Mouse (Mus musculus): ENCODE measurements around the gene Nudt16l1.

The Nudt16l1 gene

DNA sequence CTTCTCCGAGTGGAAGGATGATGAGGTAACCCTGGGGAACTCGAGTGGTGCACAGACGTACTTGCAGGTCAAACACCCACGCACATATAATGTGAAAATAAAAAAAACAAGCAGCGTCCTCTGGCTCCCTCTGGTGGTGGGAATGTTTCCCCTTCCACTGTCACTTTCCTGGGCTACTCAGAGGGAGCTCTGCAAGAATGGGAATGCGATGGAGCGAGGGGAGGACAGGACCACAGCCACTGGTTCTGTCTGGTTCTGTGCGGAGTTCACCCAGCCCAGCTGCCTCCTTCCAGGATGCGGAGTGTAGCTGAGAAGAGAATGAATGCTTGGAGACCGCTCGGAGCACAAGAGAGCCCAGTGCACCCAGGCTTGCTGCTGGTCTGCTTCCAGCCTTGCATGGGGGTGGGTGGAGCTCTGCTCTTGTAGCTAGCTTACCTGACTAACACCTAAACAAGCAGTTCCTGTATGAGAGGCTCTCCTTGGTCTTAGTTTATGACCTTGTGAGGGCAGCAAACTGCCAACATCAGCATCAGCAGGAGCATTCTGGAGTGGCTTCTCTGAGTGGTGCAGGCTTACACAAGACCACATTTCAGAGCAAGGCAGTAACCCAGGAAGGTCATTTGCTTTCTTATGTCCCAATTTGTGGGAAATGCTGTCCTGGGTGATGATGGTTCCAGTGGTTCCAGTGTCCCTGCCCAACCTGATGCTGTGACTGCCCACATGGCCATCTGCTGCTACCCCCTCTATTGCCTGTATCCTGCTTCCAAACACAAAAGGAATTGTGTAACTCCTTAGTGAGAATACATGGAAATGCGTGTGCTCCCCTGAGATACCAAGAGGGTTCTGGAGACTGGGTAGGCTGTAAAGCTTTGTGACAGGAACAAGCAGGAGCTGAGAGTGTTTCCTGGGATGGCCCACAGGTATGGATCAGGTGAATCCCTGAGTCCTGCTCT lies 24.5 kb upstream of the Nudt16l1 start:
- in situ Hi-C loops (cut with MboI, MseI), result no loop called here

DNA sequence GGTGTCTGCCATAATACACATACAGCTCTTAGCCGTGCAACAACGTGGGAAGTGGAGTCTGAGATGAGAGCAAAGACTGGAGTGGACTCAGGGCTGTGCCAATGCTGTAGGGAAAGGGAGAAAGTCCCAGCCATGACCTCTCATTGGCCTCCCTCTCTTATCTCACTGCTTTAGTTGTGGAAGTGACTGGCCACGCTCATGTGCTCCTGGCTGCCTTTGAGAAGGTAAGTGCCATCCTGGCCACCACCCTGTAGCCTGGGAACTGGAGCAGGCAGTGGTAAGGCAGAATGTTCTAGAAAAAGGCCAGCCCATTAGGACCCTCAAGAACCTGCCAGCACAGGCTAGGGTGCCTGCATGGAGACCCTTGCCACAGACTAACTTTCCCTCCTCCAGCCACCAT lies 22.6 kb upstream of the Nudt16l1 start:
- in situ Hi-C loops (cut with MboI, MseI), result no loop called here

DNA sequence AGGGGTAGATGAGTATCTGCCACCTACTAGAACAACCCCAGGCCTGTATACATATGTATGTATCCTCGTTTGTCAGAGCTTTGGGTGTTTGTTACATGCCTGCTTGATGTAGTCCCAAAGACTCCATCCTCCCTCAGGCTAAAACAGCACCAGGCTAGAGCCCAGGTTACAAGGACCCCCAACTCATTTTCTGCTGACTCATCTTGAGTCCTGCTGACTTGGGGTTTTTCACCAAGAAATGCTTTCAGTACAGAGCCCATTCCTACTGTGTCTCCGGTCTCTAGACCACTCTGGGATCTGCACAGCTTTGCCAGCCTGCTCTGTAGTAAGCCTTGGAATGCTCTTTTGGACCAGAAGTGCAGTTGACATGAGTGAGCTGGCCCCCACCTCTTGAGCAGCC lies 22.0 kb upstream of the Nudt16l1 start:
- in situ Hi-C loops (cut with MboI, MseI), result no loop called here

DNA sequence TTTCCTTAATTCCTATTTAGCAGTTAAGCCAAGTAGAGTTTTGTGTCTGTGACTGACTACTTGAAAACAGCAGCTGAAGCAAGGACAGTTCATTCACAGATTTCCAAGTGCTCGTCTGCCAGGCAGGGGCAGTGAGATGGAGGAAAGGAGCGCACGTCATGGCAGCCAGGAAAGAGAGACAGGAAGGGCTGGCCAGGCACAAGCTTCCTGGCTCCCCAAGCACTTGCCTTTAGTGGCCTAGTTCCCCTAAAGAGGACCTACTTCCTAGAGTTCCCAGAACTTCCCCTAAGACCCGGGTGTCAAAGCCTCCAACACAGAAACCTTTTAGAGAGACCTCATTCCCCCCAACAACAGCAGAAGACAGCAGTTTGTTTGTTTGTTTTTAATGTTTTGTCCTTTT lies 18.0 kb upstream of the Nudt16l1 start:
- in situ Hi-C loops (cut with MboI, MseI), result no loop called here

DNA sequence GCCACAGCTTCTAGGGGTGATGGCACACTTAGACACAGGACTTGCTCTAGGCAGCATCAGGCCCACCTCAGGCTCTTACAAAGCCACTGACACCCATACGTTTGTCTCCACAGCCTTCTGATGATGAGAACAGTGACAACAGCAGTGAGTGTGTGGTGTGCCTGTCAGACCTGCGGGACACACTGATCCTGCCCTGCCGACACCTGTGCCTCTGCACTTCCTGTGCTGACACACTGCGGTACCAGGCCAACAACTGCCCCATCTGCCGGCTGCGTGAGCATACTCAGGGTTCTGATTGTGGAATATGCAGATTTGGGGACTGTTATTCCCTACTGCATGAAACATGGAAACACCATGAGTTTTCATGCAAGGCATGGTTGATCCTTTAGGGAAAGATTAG lies 16.1 kb upstream of the Nudt16l1 start:
- in situ Hi-C loops (cut with MboI, MseI), result no loop called here

DNA sequence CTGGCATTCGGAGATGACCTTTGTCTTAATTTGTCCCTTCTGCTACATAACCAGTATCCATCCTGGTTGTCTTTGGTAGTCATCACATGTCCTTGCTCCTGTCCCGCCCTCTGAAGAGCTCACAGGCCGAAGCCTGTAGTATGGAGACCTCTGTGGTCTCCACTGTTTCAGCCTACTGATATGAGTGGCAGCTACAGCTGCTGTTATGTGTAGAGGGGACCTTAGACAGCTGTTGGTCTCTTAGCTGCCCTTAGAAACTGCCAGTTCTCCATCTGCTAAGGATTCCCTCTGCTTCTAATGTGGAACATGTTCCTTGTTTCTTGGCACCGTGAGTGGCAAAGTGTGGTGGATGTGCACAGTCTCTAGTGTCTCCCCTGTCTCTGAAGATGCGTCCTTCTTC lies 14.6 kb upstream of the Nudt16l1 start:
- in situ Hi-C loops (cut with MboI, MseI), result no loop called here

DNA sequence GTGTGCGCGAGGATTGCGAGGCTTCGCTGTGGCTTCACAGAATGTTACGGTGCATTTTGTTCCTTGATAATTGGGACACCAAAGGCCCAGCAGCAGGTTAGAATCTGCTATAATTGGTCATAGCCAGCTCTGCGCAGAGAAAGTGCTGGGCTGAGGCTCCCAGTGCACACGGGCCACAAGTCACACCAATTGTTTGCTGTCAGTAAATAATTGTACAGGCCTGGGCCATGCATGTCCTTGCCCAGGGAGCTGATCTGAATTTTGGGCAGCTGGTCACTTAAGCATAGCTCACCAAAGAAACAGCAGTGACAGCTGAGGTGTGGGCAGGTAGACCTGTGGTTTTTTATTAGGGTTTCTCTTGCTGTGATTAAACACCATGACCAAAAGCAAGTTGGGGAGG lies 10.6 kb upstream of the Nudt16l1 start:
- in situ Hi-C loops (cut with MboI, MseI), result no loop called here

DNA sequence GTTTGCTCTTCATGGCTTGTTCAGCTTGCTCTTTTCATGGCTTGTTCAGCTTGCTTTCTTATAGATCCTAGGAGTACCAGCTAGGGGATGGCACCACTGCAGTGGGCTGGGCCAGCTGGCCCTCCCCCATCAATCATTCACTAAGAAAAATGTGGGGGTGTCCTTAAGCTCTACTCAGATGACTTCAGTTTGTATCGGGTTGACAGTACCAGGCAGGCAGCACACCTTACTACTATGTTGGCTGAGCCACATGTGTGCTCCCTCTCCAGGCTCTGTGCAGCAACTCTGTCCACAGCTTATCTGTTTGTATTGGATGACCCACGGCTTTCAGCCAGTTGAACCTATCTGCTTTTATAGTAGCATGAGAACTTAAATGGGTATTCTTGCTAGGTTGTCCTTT lies 10.1 kb upstream of the Nudt16l1 start:
- in situ Hi-C loops (cut with MboI, MseI), result no loop called here

DNA sequence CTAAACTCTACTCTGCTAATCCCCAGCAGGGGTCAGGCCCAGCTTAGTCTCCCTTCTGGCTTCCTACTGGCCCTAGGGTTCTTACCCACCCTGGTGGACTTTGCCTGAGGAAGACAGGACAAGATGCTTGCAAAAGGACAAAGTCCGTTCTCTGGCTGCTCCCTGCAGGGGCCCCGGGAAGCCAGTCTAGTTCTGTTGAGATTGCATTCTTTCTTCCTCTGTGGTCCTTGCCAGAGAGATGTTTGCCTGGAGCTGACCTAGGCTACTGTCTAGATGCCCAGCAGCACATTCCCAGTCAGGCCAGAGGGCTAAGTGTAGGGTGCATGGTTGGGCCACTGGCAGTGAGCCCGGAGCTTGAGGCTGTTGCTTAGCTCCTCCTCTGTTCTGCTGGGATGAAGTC lies 6.1 kb upstream of the Nudt16l1 start:
- in situ Hi-C loops (cut with MboI, MseI), result no loop called here

DNA sequence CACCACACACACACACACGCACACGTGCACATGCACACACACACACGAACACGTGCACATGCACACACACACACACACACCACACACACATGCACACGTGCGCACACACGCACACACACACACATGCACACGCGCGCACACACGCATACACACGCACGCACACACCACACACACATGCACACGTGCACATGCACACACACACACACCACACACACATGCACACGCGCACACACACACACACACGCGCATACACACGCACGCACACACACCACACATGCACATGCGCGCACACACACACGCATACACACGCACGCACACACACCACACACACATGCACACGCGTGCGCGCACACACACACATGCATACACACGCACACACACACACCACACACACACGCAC lies 3.1 kb upstream of the Nudt16l1 start:
- in situ Hi-C loops (cut with MboI, MseI), result no loop called here

DNA sequence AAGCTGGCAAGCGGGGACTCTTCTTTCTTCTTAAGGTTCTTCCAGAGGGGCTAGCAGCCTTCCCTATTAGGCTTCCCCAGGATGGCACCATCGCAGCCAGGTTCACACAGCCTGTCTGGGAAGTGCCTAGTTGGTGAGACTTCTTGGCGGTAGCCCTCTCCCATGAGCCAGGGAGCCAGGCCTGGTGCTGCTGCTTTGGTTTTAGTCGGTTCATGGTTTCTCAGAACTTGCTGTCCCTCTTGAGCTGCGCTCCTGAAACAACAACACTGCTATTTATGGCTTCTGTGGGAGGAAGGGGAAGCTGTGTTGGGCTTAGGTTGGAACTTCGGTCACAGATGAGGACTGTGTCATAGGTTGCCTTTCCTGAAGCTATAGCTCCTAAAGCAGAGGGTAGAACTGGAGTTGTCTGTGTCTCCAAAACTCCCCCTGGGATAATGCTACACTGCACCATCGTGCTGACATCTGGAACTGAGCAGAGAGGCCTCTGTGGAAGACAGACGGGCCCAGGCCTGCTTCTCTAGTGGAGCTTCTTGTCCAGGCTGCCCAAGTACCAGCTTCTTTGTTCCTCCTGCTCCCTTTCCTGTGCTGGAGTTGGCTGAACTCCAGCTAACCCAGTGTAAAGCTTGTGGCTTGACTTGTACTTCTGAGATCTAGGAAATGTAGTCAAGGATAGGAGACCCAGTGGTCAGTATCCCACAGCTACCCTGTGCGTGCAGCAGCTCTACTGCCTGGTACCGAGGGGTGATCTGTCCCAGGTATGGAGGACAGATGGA lies 2.4 kb upstream of the Nudt16l1 start:
- in situ Hi-C loops (cut with MboI, MseI), result no loop called here

DNA sequence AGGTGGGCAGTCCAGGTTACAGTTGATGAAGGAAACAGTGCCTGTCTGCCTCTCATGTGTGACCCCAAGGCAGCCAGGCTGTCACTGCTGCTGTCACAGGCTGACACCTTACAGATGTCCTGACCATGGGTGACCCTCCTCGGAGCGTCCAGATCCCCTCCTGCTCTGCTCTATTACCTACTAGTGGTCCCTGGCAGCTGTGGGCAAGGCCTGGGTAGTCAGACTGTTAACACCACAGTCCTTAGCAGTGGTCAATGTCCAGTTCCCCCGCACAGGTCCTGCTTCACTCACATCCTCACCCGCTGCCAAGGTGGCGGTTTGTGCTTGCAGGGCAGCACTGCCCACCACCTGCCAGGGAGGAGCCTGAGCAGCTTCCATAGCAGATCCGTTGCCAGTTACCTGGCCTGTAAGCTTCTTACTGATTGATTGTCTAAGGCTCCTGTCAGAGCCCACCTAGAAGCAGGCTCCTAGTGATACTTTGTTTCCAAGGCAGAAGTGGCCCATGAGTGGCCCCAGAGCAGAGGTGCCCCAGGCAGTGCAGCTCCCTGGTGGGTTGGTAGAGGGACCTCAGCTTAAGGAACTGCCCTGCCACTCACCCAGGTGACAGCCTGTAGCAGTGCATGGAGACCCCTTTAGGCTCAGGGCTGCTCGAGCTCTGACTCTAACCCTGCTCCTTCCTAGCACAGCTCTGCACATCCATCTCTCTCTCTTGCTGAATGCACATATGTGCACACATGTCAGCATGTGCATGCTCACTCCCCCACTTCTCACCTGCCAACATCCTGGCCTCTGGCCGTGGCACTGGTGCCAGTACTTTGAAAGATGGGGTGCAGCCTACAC lies 990 bp upstream of the Nudt16l1 start:
- in situ Hi-C loops (cut with MboI, MseI), result no loop called here

DNA sequence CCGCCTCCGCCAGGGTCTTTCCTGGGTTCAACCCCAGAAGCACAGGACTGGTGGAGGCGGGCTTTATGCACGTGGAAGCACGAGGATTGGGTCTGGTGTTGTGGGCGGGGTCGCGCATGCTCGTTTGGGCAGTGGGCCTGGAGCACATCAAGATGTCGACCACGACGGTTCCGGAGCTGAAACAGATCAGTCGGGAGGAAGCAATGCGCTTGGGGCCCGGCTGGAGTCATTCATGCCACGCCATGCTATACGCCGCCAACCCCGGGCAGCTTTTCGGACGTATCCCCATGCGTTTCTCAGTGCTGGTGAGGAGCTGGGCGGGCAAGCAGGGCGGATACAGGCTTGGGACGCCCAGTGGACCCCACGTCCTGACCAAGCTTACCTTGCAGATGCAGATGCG lies 428 bp downstream of the Nudt16l1 start:
- in situ Hi-C loops (cut with MboI, MseI), result no loop called here

DNA sequence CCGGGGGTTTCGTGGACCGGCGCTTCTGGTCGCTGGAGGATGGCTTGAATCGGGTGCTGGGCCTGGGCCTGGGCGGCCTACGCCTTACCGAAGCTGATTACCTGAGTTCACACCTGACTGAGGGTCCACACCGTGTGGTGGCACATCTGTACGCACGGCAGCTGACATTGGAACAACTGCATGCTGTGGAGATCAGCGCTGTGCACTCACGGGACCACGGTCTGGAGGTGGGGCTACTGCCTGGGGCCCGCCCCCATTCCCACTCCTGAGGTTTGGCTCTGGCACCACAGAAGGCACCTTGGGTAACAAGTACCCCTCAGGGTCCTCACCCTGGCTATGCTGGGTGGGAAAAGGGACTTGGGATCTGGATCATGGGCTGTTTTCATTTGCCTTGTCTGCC lies 851 bp downstream of the Nudt16l1 start:
- in situ Hi-C loops (cut with MboI, MseI), result no loop called here

DNA sequence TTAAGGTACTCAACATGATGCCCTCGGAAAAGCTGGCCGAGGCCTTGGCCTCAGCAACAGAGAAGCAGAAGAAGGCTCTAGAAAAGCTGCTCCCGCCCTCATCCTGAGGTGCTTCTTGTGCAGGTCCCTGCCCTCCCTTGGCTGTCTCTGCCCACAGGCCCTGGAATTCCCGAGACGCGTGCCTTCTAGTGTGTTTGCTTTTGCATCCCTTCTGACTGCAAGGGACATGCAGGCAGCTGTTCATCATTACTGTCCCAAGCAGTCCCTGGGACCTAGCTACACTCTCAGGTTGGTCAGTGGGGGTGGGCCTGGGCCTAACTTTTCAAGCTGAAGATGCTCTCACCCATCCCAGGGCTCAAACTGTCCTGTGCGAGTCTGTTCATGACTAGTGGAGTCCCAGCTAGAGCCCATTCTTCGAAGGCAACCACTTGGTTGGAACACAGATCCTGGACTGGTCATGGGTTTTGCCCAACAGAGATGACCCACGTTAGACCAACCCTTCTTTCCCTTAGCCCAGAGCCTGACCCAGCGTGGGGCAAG lies 1.8 kb downstream of the Nudt16l1 start:
- in situ Hi-C loops (cut with MboI, MseI), result no loop called here

DNA sequence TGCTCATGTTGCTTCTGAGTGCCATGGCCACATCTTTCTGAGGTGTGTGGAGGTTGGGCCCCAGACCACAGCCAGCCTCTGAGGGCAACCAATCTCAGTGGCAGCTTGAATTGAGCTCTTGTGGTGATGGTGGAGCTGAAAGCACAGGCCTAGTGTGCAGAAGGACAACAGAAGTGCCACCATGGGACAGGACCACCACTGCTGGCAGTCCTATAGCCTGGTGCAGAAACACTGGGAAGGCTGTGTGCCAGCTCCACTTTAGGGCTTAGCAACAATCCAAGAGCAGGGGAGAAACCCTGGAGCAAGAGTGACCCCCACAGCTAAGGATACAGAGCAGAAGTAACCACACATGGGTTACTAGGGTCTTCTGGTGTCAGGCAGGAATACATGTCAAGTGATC lies 2.5 kb downstream of the Nudt16l1 start:
- in situ Hi-C loops (cut with MboI, MseI), result no loop called here

DNA sequence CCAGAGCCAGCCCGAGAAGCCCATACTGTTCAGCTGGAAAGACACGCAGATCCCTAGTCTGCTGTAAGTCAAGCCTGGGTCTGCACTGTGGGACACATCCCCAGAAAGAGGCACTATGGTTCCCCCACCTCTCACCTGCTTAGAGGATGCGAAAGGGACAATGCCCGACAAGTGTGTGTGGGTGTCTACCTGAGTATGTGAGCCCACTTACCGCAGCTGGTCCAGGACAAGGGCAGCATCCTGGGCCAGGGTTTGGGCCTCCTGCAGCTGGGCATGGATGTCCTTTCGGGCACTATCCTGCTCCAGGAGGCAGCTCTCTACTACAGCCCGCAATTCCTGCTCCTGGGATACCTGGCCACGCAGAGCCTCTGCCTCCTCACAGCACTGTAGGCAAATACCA lies 4.3 kb downstream of the Nudt16l1 start:
- in situ Hi-C loops (cut with MboI, MseI), result no loop called here

DNA sequence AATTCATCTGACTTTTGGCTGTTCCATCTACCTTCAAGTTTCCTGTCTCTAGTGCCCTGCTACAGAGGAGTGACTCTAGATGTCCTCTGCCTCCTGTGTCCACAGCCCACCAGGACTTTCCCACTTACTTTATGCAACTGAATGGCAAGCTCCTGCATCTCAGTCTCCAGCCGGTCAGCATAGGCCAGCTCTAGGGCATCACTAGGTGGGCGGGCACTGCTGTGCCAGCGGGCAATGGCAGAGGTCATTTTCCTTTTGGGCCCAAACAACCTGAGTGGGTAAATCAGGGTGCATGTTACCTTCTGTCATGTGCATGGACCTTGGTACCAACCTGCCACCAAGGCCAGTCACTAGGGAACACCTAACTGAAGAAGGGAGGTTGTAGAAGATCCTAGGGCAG lies 4.9 kb downstream of the Nudt16l1 start:
- in situ Hi-C loops (cut with MboI, MseI), result no loop called here

DNA sequence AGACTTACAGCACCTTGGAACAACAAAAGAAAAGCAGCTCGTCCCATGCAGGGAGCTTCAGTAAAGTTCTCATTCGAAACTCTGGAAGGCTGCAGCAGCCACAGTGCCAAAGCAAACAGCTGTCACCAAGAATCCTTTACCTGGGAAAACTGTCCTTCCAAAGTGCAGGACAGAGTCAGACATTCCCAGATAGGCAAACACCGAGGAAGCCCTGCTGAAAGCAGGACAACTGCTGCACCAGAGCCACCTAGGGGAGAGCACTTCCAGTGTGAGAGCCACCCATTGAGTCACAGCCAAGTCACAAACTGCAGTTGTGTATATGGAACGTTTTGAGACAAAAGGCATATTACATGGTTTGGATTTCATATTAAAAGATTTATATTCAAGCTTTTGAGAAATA lies 6.9 kb downstream of the Nudt16l1 start:
- in situ Hi-C loops (cut with MboI, MseI), result no loop called here

DNA sequence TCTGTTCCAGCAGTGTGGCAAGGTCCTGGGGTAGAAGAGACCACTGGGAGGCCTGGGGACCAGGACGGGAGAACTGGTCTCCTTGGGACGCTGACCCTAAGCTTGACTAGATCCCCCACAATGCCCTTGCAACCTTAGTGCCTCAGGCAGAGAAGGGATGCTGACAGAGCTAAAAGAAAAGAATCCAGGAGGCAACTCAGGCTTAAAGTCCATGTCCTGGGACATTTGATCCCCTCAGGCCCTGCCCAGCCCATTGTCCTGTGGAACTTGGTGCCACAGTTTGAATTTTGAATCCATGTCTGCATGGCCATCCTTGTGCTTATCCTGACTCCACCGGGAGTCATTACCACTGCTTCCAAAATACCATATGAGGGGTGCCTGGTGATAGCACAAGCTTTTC lies 7.6 kb downstream of the Nudt16l1 start:
- in situ Hi-C loops (cut with MboI, MseI), result no loop called here

DNA sequence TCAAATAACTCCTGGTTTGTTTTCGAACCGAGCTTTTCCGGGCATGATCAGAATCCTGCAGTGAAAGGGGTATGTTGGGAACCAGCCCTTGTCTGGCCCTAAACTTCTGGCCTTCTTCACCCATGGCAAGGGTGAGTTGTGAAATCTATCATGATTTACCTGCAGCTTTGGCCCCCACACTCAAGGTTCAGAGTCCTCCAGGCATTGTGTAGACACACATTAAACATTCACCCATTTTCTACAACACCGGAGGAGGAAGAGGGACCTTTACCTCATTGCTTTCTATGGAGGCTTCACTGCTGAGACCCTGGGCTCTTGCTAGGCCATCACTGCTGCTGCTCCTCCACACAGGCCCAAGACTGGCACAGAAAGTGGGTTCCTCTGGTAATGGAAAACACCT lies 8.8 kb downstream of the Nudt16l1 start:
- in situ Hi-C loops (cut with MboI, MseI), result no loop called here

DNA sequence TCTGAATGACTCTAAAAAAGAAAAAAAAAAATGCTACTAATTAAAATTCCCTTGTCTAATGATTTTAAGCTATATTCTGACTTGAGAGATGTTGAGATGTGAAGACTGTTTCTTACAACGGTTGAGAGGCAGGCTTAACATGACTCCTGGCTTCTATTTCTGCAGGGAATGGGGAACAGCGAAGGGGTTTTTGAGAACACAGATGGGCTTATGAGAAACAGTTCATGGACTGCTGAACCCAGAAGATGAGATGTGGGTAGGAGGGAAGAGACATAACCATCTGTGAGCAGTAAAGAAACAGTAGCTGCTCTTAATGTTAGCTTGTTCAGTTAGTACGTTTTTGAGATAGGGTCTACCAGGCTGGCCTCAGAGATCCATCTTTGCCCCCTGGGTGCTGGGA lies 18.0 kb downstream of the Nudt16l1 start:
- in situ Hi-C loops (cut with MboI, MseI), result no loop called here

Measured in T-helper 1 cell (primary cell).